Mouse (Mus musculus): ENCODE measurements at regions not wholly inside any gene's neighbourhood (a gene's known extent, or its start where the extent isn't known, plus 50 kb on each side); places are given as distances from the start of the nearest gene placed in this dataset.

GRCm38 (mm10) chr17:69821473-69821872 is 147.4 kb upstream of the Dlgap1 start:
- DNase-seq (ENCODE audit: inconsistent ontology term), result no peak

- DNase-seq (ENCODE audit: inconsistent ontology term), result no peak
Observed at GRCm38 (mm10) chr17:69821901-69822300, 147.0 kb upstream of the Dlgap1 start.

GRCm38 (mm10) chr17:69822921-69823320 is 146.0 kb upstream of the Dlgap1 start:
- no peak for DNase-seq (ENCODE audit: inconsistent ontology term)

GRCm38 (mm10) chr17:69841308-69841707 is 127.6 kb upstream of the Dlgap1 start:
- DNase-seq (ENCODE audit: inconsistent ontology term), result no peak

GRCm38 (mm10) chr17:69848306-69848705 is 120.6 kb upstream of the Dlgap1 start:
- no peak for DNase-seq (ENCODE audit: inconsistent ontology term)

- no peak for DNase-seq (ENCODE audit: inconsistent ontology term)
Observed at GRCm38 (mm10) chr17:69850075-69850474, 118.8 kb upstream of the Dlgap1 start.

- peak; percentile 29 for DNase-seq (ENCODE audit: inconsistent ontology term)
Observed at GRCm38 (mm10) chr17:69879958-69880357, 88.9 kb upstream of the Dlgap1 start.

- DNase-seq (ENCODE audit: inconsistent ontology term), result no peak
Observed at GRCm38 (mm10) chr17:69893980-69894379, 74.9 kb upstream of the Dlgap1 start.
